Mouse (Mus musculus): ENCODE results near the gene Dhrs13. TPM values are rescaled to one million over a fixed set of nuclear protein-coding genes. Genes with fewer than 3 reads are reported as not detected.
"Not testable (repeated sequence)": the region's sequence is repeated elsewhere in the genome, so short reads cannot be mapped to it uniquely, and the experiment has no call there.

The Dhrs13 gene
- polyA plus RNA-seq, 1 experiment from 2014 or later = 38.8 TPM

DNA sequence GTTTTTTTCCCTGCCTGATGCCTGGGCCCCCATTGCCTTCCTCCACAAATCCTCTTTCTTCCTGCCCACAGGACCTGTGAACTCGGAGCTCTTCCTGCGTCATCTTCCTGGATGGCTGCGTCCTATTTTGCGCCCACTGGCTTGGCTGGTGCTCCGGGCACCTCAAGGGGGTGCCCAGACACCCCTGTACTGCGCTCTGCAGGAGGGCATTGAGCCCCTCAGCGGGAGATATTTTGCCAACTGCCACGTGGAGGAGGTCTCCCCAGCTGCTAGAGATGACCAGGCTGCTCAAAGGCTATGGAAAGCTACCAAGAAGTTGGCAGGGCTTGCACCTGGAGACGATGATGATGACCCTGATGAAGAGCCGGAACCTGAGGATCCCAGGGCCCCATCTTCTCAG is 4.7 kb downstream of the Dhrs13 start:
- no peaks in the 10 kb centered on the region for H3K9me3 ChIP-seq (replicated peaks; ENCODE audit: control insufficient read depth, low read length)
- H3K4me1 ChIP-seq (ENCODE audit: control insufficient read depth, insufficient read depth, low read length) = peaks cover 14% of the 10 kb centered on the region
- H3K4me3 ChIP-seq (ENCODE audit: low read depth, low read length) = no peak overlapping the region
- H3K4me2 ChIP-seq (ENCODE audit: low read length) = no peak overlapping the region
- ATAC-seq = no peak
- no peak overlapping the region for H3K9ac ChIP-seq (ENCODE audit: low read length)
- peaks cover 11% of the 10 kb centered on the region; the same call in 1 of the 2 replicates for H3K36me3 ChIP-seq (ENCODE audit: control insufficient read depth, insufficient read depth, low read length)
- DNase-seq (ENCODE audit: low spot score) = no peak
- no peaks in the 10 kb centered on the region for H3K27me3 ChIP-seq (replicated peaks; ENCODE audit: control insufficient read depth, insufficient read depth, low read length)
- H3K27ac ChIP-seq (ENCODE audit: low read depth, low read length) = no peak overlapping the region
- 82% methylated on average over 10 of the region's 10 CpGs for WGBS

DNA sequence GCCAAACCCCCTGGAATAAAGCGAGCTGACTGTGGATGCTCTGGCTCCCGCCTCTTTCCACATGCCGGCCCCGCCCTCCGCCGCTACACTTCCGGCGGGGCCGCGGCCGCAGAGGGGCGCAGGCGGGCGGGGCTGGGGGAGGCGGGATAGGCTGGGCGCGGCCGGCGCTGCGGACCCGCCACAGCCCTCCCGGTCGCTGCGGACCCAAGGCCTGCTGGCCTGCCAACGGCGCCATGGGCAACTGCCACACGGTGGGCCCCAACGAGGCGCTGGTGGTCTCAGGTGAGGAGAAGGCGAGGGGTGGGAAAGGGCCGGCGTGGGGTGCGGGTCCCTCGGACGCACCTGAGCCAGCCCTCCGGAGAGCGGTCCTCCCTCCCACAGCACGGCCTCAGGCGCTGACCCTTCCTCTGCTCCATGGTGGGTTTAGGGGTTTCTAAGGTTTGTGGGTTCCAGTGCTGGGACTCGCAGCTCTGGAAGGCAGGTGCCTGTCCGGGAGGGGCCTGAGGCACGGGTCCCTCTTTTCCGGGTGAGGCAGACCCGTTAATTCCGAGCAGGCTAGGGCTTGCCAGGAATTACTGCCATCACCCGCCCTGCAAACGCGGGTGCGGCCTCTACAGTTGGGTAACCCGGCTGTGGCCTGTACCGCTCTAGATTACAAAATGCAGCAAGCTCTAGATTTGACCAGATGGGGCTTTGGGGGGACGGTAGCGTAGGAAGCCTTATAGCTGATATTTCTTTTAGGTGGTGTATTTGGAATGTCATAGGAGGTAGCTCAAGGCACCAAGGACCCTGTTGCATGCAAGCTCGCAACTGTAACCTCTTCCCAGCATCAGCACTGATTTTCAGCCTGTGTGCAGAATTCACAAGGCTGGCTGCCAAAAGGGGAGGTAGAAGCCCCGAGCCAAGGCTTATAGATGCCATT is 6.0 kb downstream of the Dhrs13 start, which contains the start of gene Flot2:
Flot2 (plus strand) TSS at position 101 of the 922 bp plus-strand sequence.
- peak within 1 kb of the TSS; percentile 82 for H3K4me2 ChIP-seq (ENCODE audit: low read length)
- 2% methylated on average over 52 of the region's 55 CpGs for WGBS

DNA sequence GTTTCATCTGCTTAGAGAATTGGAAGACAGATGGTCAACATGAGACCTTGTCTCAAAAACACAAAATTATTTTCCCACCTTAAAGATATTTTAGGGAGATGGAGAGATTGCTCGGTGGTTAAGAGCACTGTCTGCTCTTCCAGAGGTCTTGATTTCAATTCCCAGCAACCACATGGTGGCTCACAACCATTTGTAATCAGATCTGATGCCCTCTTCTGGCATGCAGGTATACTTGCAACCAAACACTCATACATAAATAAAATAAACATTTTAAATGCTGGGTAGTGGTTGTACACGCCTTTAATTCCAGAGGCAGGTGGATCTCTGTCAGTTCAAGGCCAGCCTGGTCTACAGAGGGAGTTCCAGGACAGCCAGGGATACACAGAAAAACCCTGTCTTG is 8.8 kb downstream of the Dhrs13 start:
- 58% methylated on average over 2 of the region's 2 CpGs for WGBS
- ATAC-seq (no peak), DNase-seq (ENCODE audit: low spot score) (peak; percentile 14)
- no peaks in the 10 kb centered on the region for H3K27me3 ChIP-seq (replicated peaks; ENCODE audit: control insufficient read depth, insufficient read depth, low read length)
- no peak overlapping the region for H3K4me2 ChIP-seq (ENCODE audit: low read length)
- H3K9ac ChIP-seq (ENCODE audit: low read length) = no peak overlapping the region
- H3K4me1 ChIP-seq (ENCODE audit: control insufficient read depth, insufficient read depth, low read length) = peaks cover 9% of the 10 kb centered on the region
- no peak overlapping the region for H3K4me3 ChIP-seq (ENCODE audit: low read depth, low read length)
- no peak overlapping the region for H3K27ac ChIP-seq (ENCODE audit: low read depth, low read length)
- peaks cover 5% of the 10 kb centered on the region; the same call in 1 of the 2 replicates for H3K36me3 ChIP-seq (ENCODE audit: control insufficient read depth, insufficient read depth, low read length)
- no peaks in the 10 kb centered on the region for H3K9me3 ChIP-seq (replicated peaks; ENCODE audit: control insufficient read depth, low read length)

More for the DNA sequence above, 6.0 kb downstream of the Dhrs13 start, which contains the start of gene Flot2:
- H3K4me1 ChIP-seq (ENCODE audit: control insufficient read depth, insufficient read depth, low read length) = peaks cover 11% of the 10 kb centered on the region
- peak; percentile 92 for ATAC-seq
- H3K9me3 ChIP-seq (replicated peaks; ENCODE audit: control insufficient read depth, low read length) = no peaks in the 10 kb centered on the region
- peak within 1 kb of the TSS; percentile 92 for H3K4me3 ChIP-seq (ENCODE audit: low read depth, low read length)
- H3K9ac ChIP-seq (ENCODE audit: low read length) = peak within 1 kb of the TSS; percentile 95
- H3K36me3 ChIP-seq (ENCODE audit: control insufficient read depth, insufficient read depth, low read length) = peaks cover 11% of the 10 kb centered on the region; the same call in 1 of the 2 replicates
- peak; percentile 78 for DNase-seq (ENCODE audit: low spot score)
- H3K27me3 ChIP-seq (replicated peaks; ENCODE audit: control insufficient read depth, insufficient read depth, low read length) = no peaks in the 10 kb centered on the region
- peak within 1 kb of the TSS; percentile 80 for H3K27ac ChIP-seq (ENCODE audit: low read depth, low read length)

DNA sequence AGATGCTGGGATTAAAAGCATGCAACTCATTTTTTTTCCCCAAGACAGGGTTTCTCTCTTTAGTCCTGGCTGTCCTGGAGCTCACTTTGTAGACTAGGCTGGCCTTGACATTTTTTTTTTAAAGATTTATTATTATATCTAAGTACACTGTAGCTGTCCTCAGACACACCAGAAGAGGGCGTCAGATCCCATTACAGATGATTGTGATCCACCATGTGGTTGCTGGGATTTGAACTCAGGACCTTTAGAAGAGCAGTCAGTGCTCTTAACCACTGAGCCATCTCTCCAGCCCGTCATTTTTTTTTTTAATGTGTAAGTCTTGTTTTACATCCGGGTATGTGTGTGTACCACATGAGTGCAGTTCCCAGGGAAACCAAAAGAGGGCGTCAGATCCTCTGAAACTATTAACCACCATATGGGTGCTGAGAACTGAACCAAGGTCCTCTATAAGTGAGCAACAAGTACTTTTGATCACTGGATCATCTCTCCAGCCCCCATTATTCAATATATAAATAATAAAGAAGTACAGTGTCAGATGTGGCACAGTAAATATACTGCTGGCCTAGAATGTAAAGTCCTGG is 10.3 kb downstream of the Dhrs13 start:
- H3K4me2 ChIP-seq (ENCODE audit: low read length); ATAC-seq; H3K27ac ChIP-seq (ENCODE audit: low read depth, low read length); DNase-seq (ENCODE audit: low spot score); H3K9ac ChIP-seq (ENCODE audit: low read length); H3K4me1 ChIP-seq (ENCODE audit: control insufficient read depth, insufficient read depth, low read length); H3K36me3 ChIP-seq (ENCODE audit: control insufficient read depth, insufficient read depth, low read length); H3K27me3 ChIP-seq (replicated peaks; ENCODE audit: control insufficient read depth, insufficient read depth, low read length); H3K9me3 ChIP-seq (replicated peaks; ENCODE audit: control insufficient read depth, low read length); H3K4me3 ChIP-seq (ENCODE audit: low read depth, low read length): not testable (repeated sequence)
- WGBS = 92% methylated on average over 4 of the region's 4 CpGs

DNA sequence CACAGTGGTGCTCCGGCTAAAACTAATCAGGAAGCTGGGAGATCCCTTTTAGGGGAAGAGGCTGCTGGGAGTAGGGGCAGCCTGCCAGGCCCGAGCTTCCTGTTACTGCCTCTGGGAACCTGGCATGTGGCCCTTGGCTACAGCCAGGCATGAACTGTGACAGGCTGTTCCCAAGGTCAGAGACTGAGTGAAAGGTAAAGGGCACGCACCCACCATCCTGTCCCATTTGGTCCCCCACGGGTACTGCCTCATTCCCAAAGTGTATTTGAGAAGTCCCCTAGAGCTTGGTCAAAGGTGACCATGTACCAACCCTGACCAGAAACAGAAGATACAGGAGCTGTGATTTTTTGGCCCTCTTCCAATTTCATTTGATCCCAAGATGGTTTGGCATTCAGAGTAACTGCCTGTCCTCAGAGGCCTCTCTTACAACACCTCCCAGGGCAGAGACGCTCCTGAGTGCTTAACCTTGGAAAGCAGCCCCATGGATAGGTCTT is 12.7 kb downstream of the Dhrs13 start:
- 78% methylated on average over 5 of the region's 5 CpGs for WGBS
- H3K9ac ChIP-seq (ENCODE audit: low read length) = no peak overlapping the region
- no peaks in the 10 kb centered on the region for H3K4me1 ChIP-seq (ENCODE audit: control insufficient read depth, insufficient read depth, low read length)
- no peaks in the 10 kb centered on the region for H3K9me3 ChIP-seq (replicated peaks; ENCODE audit: control insufficient read depth, low read length)
- peaks cover 3% of the 10 kb centered on the region; the same call in 1 of the 2 replicates for H3K36me3 ChIP-seq (ENCODE audit: control insufficient read depth, insufficient read depth, low read length)
- no peak overlapping the region for H3K27ac ChIP-seq (ENCODE audit: low read depth, low read length)
- no peak overlapping the region for H3K4me2 ChIP-seq (ENCODE audit: low read length)
- H3K4me3 ChIP-seq (ENCODE audit: low read depth, low read length) = no peak overlapping the region
- ATAC-seq (no peak), DNase-seq (ENCODE audit: low spot score) (peak; percentile 41)
- no peaks in the 10 kb centered on the region for H3K27me3 ChIP-seq (replicated peaks; ENCODE audit: control insufficient read depth, insufficient read depth, low read length)

- not testable (repeated sequence) for H3K27me3 ChIP-seq (replicated peaks; ENCODE audit: control insufficient read depth, insufficient read depth, low read length); H3K4me2 ChIP-seq (ENCODE audit: low read length); ATAC-seq; H3K4me1 ChIP-seq (ENCODE audit: control insufficient read depth, insufficient read depth, low read length); H3K9ac ChIP-seq (ENCODE audit: low read length); H3K9me3 ChIP-seq (replicated peaks; ENCODE audit: control insufficient read depth, low read length); H3K4me3 ChIP-seq (ENCODE audit: low read depth, low read length); DNase-seq (ENCODE audit: low spot score); H3K27ac ChIP-seq (ENCODE audit: low read depth, low read length)
- 95% methylated on average over 4 of the region's 4 CpGs for WGBS
- peaks cover 30% of the 10 kb centered on the region for H3K36me3 ChIP-seq (ENCODE audit: control insufficient read depth, insufficient read depth, low read length)
Observed at GRCm38 (mm10) chr11:78048637-78049036, 16.6 kb downstream of the Dhrs13 start.

- no peak overlapping the region for H3K9ac ChIP-seq (ENCODE audit: low read length)
- ATAC-seq (no peak), DNase-seq (ENCODE audit: low spot score) (no peak)
- H3K4me1 ChIP-seq (ENCODE audit: control insufficient read depth, insufficient read depth, low read length) = no peaks in the 10 kb centered on the region
- no peak overlapping the region for H3K27ac ChIP-seq (ENCODE audit: low read depth, low read length)
- H3K27me3 ChIP-seq (replicated peaks; ENCODE audit: control insufficient read depth, insufficient read depth, low read length) = no peaks in the 10 kb centered on the region
- no peak overlapping the region for H3K4me3 ChIP-seq (ENCODE audit: low read depth, low read length)
- no peaks in the 10 kb centered on the region for H3K9me3 ChIP-seq (replicated peaks; ENCODE audit: control insufficient read depth, low read length)
- H3K4me2 ChIP-seq (ENCODE audit: low read length) = no peak overlapping the region
- peaks cover 73% of the 10 kb centered on the region for H3K36me3 ChIP-seq (ENCODE audit: control insufficient read depth, insufficient read depth, low read length)
- 95% methylated on average over 8 of the region's 8 CpGs for WGBS
Observed at GRCm38 (mm10) chr11:78053078-78053477, 21.0 kb downstream of the Dhrs13 start.

DNA sequence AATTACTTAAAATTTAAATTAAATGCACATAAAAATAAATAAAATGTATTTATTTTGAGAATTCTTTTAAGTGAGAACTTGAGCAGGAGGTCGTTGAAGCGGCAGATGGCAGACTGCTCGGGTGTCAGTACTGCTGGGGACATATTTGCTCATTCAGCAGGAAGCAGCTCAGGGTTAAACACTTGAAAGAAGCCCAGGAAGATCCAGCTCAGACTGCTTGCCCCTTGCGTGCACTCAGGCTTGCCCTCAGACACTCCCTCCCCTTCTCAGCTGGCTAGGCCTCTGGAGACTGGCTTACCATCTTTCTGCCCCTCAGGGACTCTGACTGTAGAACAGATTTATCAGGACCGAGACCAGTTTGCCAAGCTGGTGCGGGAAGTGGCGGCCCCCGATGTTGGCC is 24.9 kb downstream of the Dhrs13 start:
- ATAC-seq (no peak), DNase-seq (ENCODE audit: low spot score) (no peak)
- Histone ChIP-seq H3K9ac (ENCODE audit: low read length) (no peak overlapping the region), H3K4me3 (ENCODE audit: low read depth, low read length) (no peak overlapping the region), H3K36me3 (ENCODE audit: control insufficient read depth, insufficient read depth, low read length) (peaks cover 74% of the 10 kb centered on the region), H3K4me1 (ENCODE audit: control insufficient read depth, insufficient read depth, low read length) (no peaks in the 10 kb centered on the region), H3K27ac (ENCODE audit: low read depth, low read length) (no peak overlapping the region), H3K4me2 (ENCODE audit: low read length) (no peak overlapping the region), H3K9me3 (replicated peaks; ENCODE audit: control insufficient read depth, low read length) (no peaks in the 10 kb centered on the region), H3K27me3 (replicated peaks; ENCODE audit: control insufficient read depth, insufficient read depth, low read length) (no peaks in the 10 kb centered on the region)
- WGBS = 84% methylated on average over 8 of the region's 8 CpGs
